Mouse (Mus musculus) liver, embryonic 14.5 days (tissue): ENCODE measurements around the gene Snf8. TPM values are rescaled to one million over a fixed set of nuclear protein-coding genes. Genes with fewer than 3 reads are reported as not detected.

Experiments
- ATAC-seq: fragments of 200-750 bp; cut with Nextera tagmentation; 2 replicates; pipeline ENCODE4 v1.8.0; 2017; ENCODE audit warnings: moderate number of reproducible peaks, mild to moderate bottlenecking, moderate library complexity; ENCODE audit not compliant: insufficient read depth
- DNase-seq, 3 experiments: peaks; one replicate each; pipeline ENCODE4 v3.0.0-alpha.2; 2012 to 2013; ENCODE audit warnings: low read depth in 3 of 3, low spot score in 3 of 3
- H3K27ac ChIP-seq: fragments of 300-500 bp; sonication (generic); 2 replicates; pipeline ENCODE4 v1.5.1; 2014; ENCODE audit warnings: moderate library complexity, mild to moderate bottlenecking, control low read depth, inconsistent platforms
- H3K27me3 ChIP-seq: fragments of 300-500 bp; sonication (generic); 2 replicates; pipeline ENCODE4 v1.6.1; 2014; ENCODE audit warnings: mild to moderate bottlenecking, low read length, moderate library complexity; ENCODE audit not compliant: control insufficient read depth, insufficient read depth
- H3K36me3 ChIP-seq: fragments of 300-500 bp; sonication (generic); replicated peaks from 2 replicates; pipeline ENCODE4 v1.6.1; 2014; ENCODE audit warnings: low read depth; ENCODE audit not compliant: control insufficient read depth, insufficient read depth
- H3K4me1 ChIP-seq, 2 experiments: fragments of 200-500 bp in 1 of 2; fragments of 300-500 bp in 1 of 2; sonication (generic) in 1 of 2; replicated peaks; 2 replicates each; pipeline ENCODE4 v1.6.1; 2012 to 2014; ENCODE audit warnings: antibody characterized with exemption in 1 of 2, inconsistent platforms in 1 of 2, low read length in 1 of 2; ENCODE audit not compliant: control insufficient read depth in 2 of 2, insufficient read depth in 2 of 2
- H3K4me2 ChIP-seq: fragments of 300-500 bp; sonication (generic); 2 replicates; pipeline ENCODE4 v1.6.1; 2014; ENCODE audit warnings: low read depth, mild to moderate bottlenecking, control low read depth, moderate library complexity
- H3K4me3 ChIP-seq, 2 experiments: fragments of 200-500 bp in 1 of 2; fragments of 300-500 bp in 1 of 2; sonication (generic) in 1 of 2; 2 replicates each; pipeline ENCODE4 v1.5.1; 2012 to 2014; ENCODE audit warnings: low read depth in 2 of 2, low read length in 2 of 2, mild to moderate bottlenecking in 2 of 2, control low read depth in 1 of 2, inconsistent platforms in 1 of 2, moderate library complexity in 1 of 2; ENCODE audit not compliant: insufficient read depth in 1 of 2
- H3K9ac ChIP-seq: fragments of 300-500 bp; sonication (generic); replicated peaks from 2 replicates; pipeline ENCODE4 v1.6.1; 2014; ENCODE audit warnings: mild to moderate bottlenecking, control low read depth, moderate library complexity
- H3K9me3 ChIP-seq: fragments of 300-500 bp; sonication (generic); 2 replicates; pipeline ENCODE4 v1.6.1; 2016; ENCODE audit warnings: low read length, mixed read lengths; ENCODE audit not compliant: control insufficient read depth
- CTCF ChIP-seq: IDR thresholded peaks from 2 replicates; pipeline ENCODE4 v1.5.1; 2016; ENCODE audit warnings: antibody characterized with exemption, low read depth, control low read depth
- EP300 ChIP-seq: IDR thresholded peaks from 2 replicates; pipeline ENCODE4 v1.6.1; 2016; ENCODE audit warnings: antibody characterized with exemption, low read depth
- WGBS: fragments of 180-500 bp; shearing (Covaris S2); extraction: QIAGEN DNeasy Blood & Tissue Kit; methylation state at CpG from one replicate; pipeline ENCODE4 v1.1.7; 2014; ENCODE audit not compliant: insufficient replicate concordance; 5-methylcytosine and 5-hydroxymethylcytosine counted together
- polyA plus RNA-seq, 2 experiments: library from polyadenylated mRNA; depleted of rRNA in 1 of 2; stranded (reverse) in 1 of 2; unstranded in 1 of 2; fragments of >200 nt; fragmentation: Nextera tagmentation in 1 of 2; extraction: Ambion mirVana in 1 of 2; gene quantifications; 2 replicates each; pipeline versions ENCODE4 v1.2.1 to v1.2.3; 2012 to 2014

The Snf8 gene
- polyA plus RNA-seq, 2 experiments = 28.2 to 30.0 TPM

DNA sequence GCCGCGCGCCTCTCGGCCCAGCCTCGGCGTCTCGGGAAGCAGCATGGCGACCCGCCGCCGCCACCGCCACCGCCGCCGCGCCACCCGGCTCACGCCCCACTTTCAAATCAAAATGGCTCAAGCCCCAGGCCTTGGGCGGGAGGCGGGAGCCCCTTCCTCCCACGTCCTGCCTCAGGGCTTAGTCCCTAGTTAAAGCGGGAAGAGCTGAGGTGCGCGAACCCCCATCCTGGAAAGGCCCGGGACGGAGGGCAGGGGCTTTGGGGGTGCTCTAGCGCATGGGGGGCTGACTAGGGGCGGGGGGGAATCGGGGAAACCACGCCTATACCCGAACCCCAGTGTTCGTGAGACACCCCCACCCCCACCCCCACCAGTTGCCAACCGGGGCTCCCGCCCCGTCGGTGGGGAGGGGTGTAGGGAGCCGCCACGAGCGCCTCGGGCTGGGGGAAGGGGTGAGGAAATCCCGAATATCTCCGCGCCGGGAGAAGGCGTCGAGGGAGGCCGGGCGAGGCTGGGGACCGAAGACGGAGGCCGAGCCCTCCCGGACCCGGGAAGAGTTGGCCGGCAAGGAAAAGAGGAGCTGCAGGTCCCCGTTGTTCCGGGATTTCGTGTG lies 29.8 kb upstream of the Snf8 start:
- DNase-seq (peak in 1 of 3 experiments; percentile 29), ATAC-seq (peak; percentile 54)
- H3K4me1 ChIP-seq = peaks cover 11 to 15% of the 10 kb centered on the region in 2 experiments; a peak in 3 of 4 replicates
- no peaks in the 10 kb centered on the region for H3K36me3 ChIP-seq
- peak overlapping the region; percentile 97 for H3K4me2 ChIP-seq
- under 1% methylated on average over 57 of the region's 57 CpGs for WGBS
- no peaks in the 10 kb centered on the region for H3K9me3 ChIP-seq
- no peak for TF ChIP-seq EP300
- no peak for TF ChIP-seq CTCF
- H3K27ac ChIP-seq = peak overlapping the region; percentile 47
- H3K27me3 ChIP-seq = peaks cover 17% of the 10 kb centered on the region
- peak overlapping the region; percentile 79 for H3K9ac ChIP-seq
- H3K4me3 ChIP-seq = peak overlapping the region; percentile 87 to 89

GRCm38 (mm10) chr11:96005403-96006271 lies 29.0 kb upstream of the Snf8 start, which contains the start of gene Igf2bp1:
Gene Igf2bp1 (minus strand): TSS chr11:96005940.
- H3K4me3 ChIP-seq = peak within 1 kb of the TSS; percentile 87 to 89
- peaks cover 17% of the 10 kb centered on the region for H3K27me3 ChIP-seq
- TF ChIP-seq EP300 (no peak), CTCF (no peak)
- peak within 1 kb of the TSS; percentile 79 for H3K9ac ChIP-seq
- peak within 1 kb of the TSS; percentile 97 for H3K4me2 ChIP-seq
- peak within 1 kb of the TSS; percentile 47 for H3K27ac ChIP-seq
- peak; percentile 69 for ATAC-seq
- under 1% methylated on average over 68 of the region's 74 CpGs for WGBS
- peak in 1 of 3 experiments; percentile 39 for DNase-seq
- H3K36me3 ChIP-seq = no peaks in the 10 kb centered on the region
- peaks cover 11 to 14% of the 10 kb centered on the region in 2 experiments; a peak in 3 of 4 replicates for H3K4me1 ChIP-seq
- no peaks in the 10 kb centered on the region for H3K9me3 ChIP-seq

GRCm38 (mm10) chr11:96006367-96006851 lies 28.3 kb upstream of the Snf8 start:
- peaks cover 11 to 15% of the 10 kb centered on the region in 2 experiments; a peak in 3 of 4 replicates for H3K4me1 ChIP-seq
- TF ChIP-seq EP300 (no peak), CTCF (no peak)
- no peak overlapping the region for H3K27ac ChIP-seq
- H3K9ac ChIP-seq = peak overlapping the region; percentile 79
- peaks cover 17% of the 10 kb centered on the region for H3K27me3 ChIP-seq
- H3K4me2 ChIP-seq = peak overlapping the region; percentile 97
- no peak for ATAC-seq
- H3K36me3 ChIP-seq = no peaks in the 10 kb centered on the region
- WGBS = under 1% methylated on average over 33 of the region's 33 CpGs
- peak overlapping the region; percentile 67 to 89 for H3K4me3 ChIP-seq
- H3K9me3 ChIP-seq = no peaks in the 10 kb centered on the region
- peak in 1 of 3 experiments; percentile 13 for DNase-seq

GRCm38 (mm10) chr11:96006852-96007515 lies 27.7 kb upstream of the Snf8 start:
- Histone ChIP-seq H3K36me3 (no peaks in the 10 kb centered on the region), H3K27me3 (peaks cover 17% of the 10 kb centered on the region), H3K9me3 (no peaks in the 10 kb centered on the region), H3K4me1 (peaks cover 9 to 15% of the 10 kb centered on the region in 2 experiments; a peak in 3 of 4 replicates), H3K27ac (no peak overlapping the region), H3K9ac (peak overlapping the region; percentile 79), H3K4me2 (peak overlapping the region; percentile 97), H3K4me3 (peak overlapping the region; percentile 67 to 89)
- under 1% methylated on average over 65 of the region's 67 CpGs for WGBS
- no peak for TF ChIP-seq CTCF
- ATAC-seq (peak; percentile 38; the same call in 1 of the 2 replicates), DNase-seq (peak in 1 of 3 experiments; percentile 29)
